Mouse (Mus musculus): ENCODE results near the gene B3galt5.
"Not testable (repeated sequence)": the region's sequence is repeated elsewhere in the genome, so short reads cannot be mapped to it uniquely, and the experiment has no call there.

Gene B3galt5

DNA sequence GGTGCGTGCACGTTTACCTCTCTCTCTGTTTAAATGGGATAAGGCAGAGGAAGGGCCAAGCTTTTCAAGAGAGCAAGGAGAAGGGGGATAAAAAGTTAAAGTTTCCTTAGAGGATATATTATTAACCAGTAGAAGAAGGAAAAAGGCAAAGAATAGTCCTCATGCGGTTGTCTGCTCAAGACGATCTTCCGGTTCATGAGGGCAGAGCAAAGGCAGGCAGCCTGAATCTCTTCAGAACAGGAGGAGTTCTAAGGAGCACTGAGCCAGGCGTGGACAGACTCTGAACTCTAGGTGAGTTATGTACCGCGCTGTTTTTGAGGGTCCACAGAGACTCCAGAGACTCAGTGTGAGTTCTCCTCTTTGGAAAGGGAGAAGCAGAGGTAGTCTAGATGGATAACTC lies 22.8 kb downstream of the B3galt5 start:
- no peak for DNase-seq (ENCODE audit: low spot score in 2 of 2)

DNA sequence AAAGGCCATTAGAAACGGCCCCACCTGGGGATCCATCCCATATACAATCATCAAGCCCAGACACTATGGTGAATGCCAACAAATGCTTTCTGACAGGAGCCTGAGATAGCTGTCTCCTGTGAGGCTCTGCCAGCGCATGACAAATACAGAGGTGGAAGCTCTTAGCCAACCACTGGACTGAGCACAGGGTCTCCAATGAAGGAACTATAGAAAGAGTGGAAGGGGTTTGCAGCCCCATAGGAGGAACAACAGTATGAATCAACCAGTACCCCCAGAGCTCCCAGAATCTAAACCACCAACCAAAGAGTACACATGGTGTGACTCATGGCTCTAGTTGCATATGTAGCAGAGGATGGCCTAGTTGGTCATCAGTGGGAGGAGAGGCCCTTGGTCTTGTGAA lies 36.1 kb downstream of the B3galt5 start:
- no peak for DNase-seq (ENCODE audit: low spot score in 2 of 2)

DNA sequence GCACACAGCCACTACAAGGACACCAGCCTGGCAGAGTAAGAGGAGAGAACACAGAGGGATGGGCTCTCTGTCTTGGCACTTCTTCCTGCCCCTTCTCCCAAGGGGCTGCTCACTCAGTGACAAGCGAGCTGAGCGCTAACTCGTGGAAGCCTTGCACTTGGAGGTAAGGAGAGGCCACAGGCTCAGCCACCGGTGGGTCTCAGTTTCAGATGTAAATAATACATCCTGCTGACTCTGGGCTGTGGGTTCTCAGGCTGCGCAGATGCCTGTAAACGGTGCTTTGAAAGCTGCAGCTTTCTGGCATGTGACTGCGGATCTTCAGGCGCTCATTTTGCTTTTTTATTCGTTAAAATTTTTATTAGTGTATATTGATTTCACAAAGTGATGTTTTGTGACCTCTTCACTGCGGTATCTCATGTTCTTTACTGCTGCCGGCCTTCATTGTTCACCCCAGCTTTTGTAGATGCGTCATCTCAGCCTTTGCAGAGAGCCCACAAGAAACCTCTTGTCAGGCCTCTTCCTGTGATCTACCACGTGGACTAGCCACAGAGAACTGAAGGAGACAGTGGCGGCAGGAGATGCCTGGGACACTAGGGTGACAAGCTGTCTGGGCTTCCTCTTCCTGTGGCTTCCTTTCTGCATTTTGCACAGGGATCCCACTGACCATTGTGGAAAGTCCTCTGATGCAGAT lies 37.5 kb downstream of the B3galt5 start:
- no peak for DNase-seq (ENCODE audit: low spot score in 2 of 2)

DNA sequence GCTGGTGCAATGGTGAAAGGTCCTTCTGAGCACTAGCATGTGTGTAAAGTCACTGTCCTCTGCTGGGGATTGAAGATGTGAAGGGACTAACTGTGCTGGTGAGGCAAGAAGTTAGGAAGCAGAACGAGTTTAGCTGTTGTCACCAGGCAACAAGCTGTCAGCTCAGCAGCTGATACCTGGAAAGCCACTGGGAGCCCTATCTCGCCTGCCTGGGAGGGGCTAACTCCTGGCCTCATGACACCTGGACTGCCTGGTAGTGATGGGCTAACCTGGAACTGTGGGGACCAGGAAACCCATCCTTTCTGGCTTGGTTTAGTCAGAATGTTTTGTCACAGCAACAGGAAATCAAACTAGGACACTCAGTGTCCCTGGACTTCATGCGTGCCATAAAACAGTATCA lies 41.0 kb downstream of the B3galt5 start:
- no peak for DNase-seq (ENCODE audit: low spot score in 2 of 2)

DNA sequence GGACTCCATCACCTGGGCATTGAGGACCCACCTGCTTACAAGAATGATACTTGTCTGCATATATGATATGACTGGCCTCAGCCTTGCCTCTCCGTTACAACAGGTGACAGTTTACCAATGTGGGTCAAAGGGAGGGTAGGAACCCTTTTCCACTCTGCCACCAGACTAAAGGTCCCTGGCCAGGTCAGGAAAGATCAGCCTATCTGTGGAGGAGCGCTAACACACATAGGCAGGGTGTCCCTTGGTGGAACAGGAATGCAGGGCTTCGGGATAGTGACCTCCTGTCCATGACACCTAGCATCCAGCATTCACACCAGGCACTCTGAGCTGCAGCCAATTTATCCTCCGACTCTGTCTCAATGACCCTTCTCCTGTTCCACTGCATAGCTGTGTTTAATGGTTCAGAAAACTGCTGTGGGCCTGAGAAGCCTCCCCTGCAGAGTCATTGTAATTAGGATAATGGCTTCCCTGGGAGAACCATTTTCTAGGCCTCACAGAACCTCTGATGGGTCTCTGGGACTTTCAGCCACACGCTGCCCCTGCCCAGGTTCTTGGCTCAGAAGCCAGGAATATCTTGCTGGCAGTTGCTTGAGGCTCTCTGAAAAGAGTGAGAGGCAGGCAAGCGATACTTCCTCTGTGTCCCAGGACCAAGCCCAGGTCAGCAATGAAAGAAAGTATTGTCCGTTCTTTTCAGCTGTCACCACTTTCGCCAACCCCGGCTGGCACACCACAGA lies 43.1 kb downstream of the B3galt5 start:
- DNase-seq (ENCODE audit: low spot score in 2 of 2): no peak

DNA sequence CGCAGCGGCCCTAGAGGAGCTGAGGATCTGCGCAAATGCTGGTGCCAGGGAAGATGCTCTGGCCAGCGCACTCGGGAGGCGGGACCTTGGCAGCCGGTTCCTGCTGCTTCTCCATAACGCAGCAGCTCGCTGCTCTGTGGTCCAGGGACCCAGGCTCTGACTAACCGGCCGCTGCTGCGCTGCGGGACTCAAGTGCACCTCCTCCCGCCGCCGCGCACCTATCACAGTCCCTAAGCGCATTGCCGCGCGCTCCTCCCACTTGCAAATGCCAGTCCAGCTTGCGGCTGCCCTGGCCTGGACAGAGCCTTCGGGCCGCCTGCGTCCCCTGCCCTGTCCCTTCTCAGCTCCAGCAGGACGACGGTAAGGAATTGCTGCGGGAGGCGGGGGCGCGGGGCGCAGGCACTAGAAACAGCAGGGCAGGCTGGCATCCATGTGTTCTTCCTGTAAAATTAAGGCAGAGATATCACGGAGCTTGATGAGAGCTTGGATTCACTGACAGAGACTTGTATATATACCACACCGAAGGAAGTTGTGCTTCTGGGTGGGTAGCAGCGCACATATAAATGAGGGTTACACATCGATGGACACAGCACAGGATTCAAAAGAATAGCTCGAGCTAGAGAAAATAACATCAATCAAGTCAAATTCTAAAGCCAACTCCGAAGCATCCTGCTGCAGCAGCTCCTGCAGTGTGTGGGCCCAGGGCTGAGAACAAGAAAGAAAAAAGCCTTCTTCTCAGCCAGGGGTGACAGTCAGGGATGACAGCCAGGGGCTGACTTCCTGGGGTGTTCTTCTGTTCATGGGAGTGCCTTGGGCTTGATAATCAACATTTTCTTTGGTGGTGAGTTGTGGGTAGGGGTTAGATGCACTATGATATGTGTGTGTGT lies 45.4 kb downstream of the B3galt5 start:
- DNase-seq (ENCODE audit: low spot score in 2 of 2): no peak

DNA sequence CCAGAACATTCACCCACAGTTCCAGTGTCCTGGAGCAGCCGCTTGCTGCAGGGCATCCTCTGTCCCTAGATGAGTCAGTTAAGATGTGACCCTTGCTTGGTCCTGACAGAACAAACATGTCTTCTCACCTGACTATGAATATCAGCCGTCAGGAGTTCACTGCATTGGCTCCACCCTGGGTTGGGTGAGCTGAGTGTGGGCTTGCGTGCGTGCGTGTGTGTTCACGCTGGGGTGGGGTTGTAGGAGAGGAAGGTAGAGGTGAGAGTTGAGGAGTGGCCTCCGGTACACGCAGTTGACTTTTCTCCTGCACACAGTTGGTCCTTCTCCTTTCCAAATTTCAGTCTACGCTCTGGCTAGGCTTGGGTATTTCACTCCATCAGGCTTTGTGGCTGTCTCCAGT lies 47.0 kb downstream of the B3galt5 start:
- no peak for DNase-seq (ENCODE audit: low spot score in 2 of 2)

DNA sequence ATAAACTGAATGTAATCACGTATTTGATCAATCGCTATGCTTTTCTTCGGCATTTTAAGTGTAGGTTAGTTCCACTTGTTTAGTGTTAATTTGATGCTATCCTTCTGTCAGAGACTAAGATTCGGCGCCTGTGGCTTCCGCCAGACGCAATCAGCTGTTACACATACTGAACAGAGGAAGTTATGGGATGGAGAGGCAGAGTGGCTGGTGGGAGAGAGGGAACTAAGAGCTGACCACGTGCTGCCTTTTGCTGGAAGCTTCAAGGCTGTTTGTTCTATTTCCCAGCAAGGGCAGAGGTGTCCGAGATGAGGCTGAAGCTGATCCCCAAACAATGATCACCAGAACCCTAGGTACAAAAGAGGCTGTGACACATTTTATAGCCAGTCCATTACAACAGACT lies 56.3 kb downstream of the B3galt5 start:
- DNase-seq (ENCODE audit: low spot score in 2 of 2): no peak

DNA sequence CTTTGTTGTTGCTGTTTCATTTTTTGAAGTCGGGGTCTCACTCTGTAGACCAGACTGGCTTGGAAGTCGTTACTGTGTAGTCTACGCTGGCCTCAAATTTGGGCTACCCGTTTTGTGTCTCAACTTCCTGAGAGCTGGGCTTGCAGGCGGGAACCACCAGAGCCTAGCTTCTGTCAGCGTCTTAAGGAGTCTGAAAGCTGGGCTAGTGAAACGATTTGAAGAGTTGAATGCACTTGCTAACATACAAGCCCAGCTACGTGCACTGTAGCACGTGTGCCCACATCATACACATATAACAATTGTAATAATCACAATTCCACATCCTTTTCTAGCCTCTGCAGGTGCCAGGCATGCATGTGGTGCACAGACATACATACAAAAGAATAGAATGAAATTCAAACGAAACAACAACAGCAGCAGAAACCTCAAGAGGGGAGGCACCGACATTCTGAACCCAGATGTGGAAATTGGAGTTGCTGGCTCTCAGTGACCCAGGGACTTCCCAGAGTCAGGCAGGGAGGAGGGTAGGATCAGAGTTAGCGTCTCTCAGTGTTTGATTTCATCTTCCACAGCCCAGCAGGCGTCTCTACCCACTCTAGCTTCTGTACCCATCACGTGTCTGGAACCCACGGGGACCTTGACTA lies 57.1 kb downstream of the B3galt5 start:
- DNase-seq (ENCODE audit: low spot score in 2 of 2): no peak

DNA sequence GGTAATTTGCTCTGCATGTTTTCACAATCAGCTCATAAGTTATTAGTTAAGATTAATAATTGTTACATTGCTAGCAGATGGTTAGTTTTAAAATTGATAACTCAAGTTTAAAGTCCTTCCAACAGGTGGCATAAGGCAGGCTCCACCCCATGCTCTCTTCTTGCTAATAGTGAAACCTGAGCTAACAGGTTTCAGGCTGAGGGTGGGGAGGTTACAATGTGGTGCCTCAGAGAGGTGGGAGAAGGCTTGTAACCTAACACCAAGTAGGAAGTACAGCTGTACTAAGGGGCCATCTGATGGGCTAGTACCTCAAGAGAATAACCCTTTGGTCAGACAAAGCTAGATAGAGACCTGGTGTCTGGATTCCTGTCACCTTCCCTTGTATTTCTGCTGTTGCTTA lies 62.5 kb downstream of the B3galt5 start:
- no peak for DNase-seq (ENCODE audit: low spot score in 2 of 2)

DNA sequence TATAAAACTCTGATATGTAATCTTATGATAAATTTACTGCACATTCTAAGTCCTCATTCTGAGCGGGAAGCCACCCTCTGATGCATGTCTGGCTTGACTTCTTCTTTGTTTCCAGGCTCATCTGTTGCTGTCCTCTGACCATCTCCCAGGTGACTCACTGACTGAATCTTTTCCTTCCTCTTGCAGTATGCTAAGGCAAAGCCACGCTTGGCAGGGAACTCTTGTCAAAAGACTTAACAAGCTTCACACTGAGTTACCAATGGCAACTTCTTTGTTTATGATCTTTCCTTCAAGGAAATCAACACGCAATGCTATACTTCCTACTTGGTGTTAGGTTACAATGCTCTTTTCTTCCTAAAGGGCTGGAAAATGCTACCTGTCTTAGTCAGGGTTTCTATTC lies 63.0 kb downstream of the B3galt5 start:
- DNase-seq (ENCODE audit: low spot score in 2 of 2): no peak

DNA sequence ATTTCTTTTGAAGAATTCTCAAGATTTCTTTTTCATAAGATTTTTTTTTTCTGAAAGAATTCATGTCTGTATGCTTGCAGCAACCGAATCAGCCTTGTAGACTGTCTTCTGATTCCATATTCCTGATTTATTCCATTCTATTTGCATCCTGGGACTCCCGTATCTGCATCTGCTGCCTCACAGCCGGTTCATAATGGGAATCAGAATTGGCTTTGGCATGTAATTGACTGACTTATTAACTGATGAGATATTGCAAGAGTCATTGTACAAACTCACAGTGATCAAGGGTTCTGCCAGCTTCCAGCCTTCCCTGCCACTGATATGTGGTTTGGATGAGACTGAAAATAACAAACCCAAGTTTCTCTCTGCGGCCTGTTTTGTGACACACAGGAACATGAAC lies 67.8 kb downstream of the B3galt5 start:
- DNase-seq (ENCODE audit: low spot score in 2 of 2): no peak

DNA sequence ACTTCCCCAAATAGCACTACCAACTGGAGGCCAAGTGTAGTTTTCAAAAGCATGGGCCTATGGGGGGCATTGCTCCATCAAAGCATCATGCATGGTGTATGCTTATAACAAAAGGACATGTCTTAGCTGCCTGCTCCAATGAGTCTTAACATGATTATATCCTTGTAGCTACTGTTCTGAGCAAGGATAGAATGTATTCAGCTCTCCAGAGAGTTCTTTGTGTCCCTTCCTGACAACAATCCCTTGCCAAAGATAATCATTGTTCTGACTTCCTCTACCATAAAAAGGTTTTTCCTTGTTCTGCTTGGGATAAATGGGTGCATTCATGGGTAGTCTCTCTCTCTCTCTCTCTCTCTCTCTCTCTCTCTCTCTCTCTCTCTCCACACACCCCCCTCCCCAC lies 68.8 kb downstream of the B3galt5 start:
- no peak for DNase-seq (ENCODE audit: low spot score in 2 of 2)

DNA sequence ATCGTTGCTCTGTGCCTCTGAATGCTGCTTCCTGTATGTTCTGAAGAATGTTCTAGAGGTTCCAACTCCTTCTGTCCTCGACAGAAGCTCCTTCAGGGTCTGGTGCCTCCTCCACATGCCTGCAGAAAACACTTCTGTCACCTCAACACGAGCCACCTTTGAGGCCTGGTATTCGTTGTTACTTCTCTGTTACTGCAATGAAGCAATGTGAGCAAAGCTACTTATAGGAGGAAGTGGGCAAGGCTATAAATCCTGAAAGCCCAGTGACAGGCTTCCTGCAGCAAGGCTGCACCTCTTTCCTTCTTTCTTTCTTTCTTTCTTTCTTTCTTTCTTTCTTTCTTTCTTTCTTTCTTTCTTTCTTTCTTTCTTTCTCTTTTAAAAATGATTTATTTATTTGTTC lies 71.3 kb downstream of the B3galt5 start:
- DNase-seq (ENCODE audit: low spot score in 2 of 2): no peak

DNA sequence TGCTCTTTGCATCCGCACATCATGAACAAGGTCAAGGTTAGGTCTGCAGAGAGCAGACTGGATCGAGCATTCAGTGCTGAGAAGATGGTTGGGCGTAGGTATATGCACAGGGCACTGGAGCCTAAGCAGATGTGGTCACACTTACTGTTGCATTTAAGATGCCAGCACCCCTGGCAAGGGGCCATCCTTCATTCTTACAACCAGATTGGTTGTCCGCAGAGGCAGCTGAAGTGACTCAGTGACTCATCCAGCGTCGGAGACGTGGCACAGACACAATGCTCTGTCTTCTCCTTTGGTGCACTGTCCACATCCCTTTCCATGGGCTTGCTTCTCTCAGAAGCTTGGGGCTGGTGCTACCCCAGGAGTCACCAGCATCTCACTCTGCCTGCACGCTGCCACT lies 82.2 kb downstream of the B3galt5 start:
- DNase-seq (ENCODE audit: low spot score in 2 of 2): no peak

DNA sequence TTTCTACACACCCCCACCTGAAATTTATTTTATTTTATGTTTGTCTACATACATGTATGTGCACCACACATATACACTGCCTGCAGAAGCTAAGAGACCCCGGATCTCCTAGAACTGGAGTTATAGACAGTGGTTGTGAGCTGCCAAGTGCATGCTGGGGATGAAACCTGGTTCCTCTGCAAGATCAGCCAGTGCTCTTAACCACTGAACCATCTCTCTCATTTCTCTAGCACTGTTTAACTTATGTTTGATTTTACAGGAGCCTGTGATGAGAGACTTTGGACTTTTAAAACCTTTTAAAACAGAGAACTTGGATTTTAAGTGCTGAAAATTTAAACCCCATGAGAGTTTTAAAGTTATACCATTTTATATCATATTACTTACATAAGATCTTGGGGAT lies 87.1 kb downstream of the B3galt5 start:
- no peak for DNase-seq (ENCODE audit: low spot score in 2 of 2)

DNA sequence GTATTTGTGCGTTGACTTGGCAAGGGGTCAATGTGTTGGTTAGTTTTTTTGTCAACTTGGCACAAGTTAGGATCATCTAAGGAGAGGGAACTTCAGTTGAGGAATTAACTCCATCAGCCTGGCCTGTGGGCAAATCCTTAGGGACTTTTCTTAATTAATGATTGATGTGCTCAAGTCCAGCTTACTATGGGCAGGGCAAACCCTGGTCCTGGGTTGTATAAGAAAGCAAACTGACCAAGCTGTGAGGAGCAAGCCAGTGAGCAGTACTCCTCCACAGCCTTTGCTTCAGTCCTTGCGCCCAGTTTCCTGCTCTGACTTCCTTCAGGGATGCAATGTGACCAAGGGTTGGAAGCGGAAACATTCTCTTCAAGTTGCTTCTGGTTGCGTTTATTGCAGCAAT lies 87.6 kb downstream of the B3galt5 start:
- DNase-seq (ENCODE audit: low spot score in 2 of 2): no peak

DNA sequence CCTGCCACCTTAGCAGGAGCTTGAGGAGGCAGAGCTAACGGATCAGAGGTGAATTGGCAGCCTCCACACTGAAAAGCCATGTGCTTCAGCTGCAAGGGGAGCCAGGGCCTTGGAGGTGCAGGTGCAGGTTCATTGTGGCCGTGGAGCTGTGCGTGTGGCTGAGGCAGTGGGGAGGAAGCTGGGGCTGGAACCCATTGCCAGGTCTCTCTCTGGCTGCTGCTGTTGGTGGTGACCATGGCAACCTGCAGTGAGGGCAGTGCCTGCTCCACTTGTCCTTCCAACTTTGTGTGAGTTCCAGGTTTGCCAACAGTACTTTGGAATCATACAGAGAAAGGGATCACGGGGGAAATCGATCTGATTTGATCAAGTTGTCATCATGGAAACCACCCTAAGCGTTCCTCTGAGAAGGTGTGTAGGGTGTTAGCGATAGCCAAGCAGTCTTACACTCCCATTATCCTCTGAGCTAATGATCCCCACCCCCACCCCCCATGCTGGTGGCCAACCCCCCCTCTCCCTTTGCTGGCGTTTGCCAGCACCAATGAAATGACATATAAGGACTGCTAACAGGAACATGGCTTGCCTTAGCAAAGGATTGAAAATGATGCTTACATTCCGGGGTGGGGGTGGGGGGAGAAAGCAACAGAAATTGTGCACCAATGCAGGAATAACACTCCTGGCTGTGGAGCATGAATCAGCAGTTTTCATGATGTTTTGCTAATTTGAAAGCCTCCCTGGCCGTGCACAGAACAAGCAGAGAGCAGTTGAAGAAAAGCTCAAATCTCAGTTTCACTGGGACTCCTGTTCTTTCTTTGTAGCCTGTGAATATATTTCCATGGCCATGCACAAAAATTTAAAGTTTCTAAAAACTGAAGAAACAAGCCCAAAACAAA lies 90.8 kb downstream of the B3galt5 start:
- no peak for DNase-seq (ENCODE audit: low spot score in 2 of 2)

DNA sequence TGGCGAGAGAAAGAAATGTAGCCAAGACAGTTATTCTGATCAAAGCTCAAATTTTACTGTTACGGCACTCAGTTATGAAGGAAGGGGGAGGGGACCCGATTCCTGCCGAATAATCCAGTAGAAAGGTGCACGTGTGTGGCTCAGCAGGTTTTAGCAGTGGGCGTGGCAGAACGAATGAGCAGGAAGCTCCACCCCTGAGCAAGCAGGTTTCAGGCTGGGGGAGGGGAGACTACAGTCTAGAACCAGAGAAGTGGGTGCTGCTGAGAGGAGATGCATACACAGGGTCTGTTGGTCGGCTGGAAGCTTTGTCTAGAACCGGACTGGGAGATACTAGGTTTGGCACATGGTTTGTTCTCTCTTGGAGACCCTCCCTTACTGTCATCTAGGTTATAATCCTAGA lies 91.7 kb downstream of the B3galt5 start:
- not testable (repeated sequence) for DNase-seq (ENCODE audit: low spot score in 2 of 2)

DNA sequence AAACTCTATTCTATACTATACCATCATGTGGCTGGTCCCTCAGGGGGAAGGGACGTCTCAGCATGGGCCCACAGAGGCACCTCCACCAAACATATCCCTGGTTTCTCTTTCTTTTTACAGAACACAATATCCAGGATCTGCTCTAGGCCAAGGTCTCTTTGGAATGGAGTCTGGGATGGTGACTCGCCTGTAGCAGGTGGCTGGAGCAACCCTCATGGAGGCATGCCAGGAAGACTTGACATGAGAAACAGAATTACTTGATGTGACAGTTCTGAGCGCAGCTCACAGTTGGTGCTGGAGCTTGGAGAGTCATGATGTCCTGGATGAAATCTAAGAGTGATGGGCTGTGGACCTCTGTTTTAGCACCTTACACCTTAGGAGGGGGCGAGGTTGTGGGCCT lies 104.0 kb downstream of the B3galt5 start:
- DNase-seq (ENCODE audit: low spot score in 2 of 2): no peak

DNA sequence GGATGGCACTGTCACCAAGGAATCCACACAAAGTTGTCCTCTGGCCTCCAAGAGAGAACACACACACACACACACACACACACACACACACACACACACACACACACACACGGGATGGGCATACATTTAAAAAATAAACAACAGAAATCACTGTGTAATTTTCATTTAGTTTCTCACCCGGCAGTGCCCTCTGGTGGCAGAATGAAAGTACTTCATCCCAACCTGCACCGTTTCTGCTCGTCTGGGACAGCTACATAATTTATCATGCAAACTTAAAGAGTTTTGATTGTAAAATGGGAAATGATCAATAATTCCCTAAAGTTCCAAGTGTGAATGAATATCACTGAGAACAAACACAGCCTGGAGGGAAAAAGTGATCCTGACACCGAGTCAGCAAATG lies 105.7 kb downstream of the B3galt5 start:
- peak in 1 of 2 experiments; percentile 27 for DNase-seq (ENCODE audit: low spot score in 2 of 2)

All from spleen, postnatal 14 days (tissue).